Mouse (Mus musculus) adrenal gland, postnatal 0 days (tissue): ENCODE data around the gene Slc47a2. TPM values are rescaled to one million over a fixed set of nuclear protein-coding genes. Genes with fewer than 3 reads are reported as not detected.

ENCODE experiments used
- polyA plus RNA-seq: library from polyadenylated mRNA; unstranded; fragments of >200 nt; fragmentation: Nextera tagmentation; extraction: Ambion mirVana; gene quantifications from 2 replicates; pipeline ENCODE4 v1.2.1, GENCODE M21; 2015

Gene Slc47a2
- polyA plus RNA-seq, result 0.06 and 0.22 TPM in 2 replicates

DNA sequence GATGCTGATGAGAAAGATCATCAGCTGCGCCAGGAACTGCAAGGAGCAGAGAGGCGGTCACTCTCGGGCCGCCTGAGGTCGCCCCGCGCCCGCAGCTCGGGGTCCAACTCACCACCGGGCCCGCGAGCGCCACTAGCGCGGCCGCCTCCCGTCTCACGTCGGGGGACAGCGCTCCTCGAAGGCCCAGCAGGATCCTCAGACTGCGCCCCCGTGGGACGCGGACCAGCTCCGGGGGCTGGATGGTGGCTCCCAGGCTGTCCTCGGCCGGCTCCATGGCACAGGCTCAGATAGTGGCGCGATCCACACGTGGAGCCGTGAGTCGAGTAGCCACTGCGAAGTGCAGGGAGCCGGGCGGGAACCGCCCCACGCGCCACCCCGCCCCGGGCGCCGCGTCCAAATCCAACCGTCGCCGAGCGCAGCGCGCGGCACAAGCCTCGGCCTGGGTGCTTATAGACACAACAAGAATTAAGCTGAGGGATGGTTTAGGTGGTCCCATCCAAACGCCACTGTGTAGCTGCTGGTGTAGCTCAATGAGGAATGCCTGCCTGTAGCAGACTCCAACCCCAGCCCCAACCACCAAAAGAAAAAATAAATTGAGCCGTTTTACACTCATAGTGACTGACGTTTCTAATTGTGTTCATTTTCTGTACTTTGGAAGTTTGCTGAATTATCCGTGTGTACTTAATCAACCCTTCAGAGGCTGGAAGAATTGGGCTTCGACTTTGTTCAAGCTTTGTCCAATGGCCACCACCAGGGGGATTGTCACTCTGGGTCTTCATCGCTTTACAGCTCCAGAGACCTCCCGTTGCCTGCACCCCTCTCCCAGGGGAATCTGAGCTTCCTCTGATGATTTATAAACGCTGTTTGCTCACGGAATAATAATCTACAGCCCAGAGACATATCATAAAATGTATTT is at the start of gene Slc47a2:
Gene Slc47a2 (minus strand): TSS at position 356 of the 916 bp plus-strand sequence.

DNA sequence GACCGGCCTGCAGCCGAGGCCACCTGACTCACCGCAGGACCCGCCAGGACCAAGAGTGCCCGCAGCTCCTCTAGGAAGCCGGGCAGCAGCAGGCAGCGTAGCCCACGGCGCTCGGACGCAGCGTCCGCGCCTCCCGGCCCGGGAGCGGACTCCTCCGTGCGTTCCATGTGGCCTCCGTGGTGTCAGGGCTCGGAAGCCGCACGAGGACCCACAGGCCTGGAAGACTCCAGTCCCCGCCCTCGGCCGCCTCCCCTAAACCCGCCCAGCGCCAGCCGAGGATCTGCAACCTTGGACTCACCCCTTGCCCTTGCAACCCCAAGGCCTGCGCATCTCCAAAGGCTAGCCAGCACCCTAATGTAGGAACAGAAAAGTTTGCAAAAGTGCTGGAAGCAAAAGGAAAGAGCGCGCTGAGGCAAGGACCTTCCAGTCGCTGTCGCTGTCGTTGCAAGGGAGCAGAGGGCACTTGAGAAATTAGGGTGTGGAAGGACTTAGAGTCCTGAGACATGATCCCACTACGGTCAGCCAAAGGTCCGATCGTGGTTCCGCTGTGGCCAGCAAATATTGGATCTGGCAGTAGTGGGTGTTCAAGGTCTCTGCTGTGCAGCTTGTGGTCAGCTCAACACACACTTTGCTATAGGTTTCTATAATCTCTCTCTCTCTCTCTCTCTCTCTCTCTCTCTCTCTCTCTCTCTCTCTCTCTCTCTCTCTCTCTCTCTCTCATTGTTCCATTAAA is 35.4 kb upstream of the Slc47a2 start, which contains the start of gene Slc47a1:
Gene Slc47a1 (minus strand): TSS at position 465 of the 733 bp plus-strand sequence.

DNA sequence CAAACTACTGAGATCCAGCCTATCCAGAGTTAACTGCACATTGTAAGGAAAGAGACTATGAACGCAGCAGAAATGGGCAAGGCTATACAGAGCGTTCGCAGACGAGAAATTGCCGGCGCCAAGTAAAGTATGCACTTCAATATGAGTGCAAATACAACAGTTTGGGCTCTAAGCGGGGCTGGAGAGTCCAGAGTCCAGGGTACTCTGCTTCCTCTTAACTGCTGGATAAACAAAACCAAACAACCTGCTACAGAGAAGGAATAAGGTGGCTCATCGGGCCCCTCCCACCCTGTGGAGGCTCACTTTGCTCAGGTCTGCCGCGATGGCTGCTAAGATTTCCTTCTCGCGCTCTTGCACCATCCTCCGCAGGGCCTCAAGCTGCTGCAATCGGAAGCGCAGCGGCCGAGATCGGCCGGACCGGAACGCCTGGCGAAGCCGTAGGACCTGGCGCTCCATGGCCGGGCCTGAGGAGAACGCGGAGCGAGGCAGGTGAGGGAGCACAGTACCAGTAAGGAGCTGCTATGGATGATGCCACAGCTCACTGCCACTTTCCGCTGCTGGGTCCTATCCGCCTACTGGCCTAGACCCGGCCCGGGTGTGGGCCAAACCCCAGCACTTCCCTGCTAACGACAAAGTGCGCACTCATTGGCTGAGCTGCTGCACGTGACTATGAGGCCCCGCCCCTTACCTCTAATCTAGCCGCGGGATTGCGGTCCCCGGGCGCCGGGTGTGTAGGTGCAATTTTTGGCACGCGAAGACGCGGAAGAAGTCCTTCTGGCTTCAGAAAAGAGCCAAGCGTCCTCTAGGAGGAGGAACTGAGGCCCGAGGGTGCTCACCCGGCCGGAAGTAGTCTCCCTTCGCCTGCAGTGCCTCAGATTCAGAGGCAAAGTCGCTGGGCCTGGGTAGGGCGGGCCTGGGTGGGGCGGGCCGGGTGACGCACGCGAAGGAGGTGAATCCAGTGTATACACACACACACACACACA is 75.8 kb downstream of the Slc47a2 start, which contains the start of gene Aldh3a2:
Gene Aldh3a2 (minus strand): TSS at position 914 of the 983 bp plus-strand sequence.

Other genes starting within 250 kb of the Slc47a2 start
- gene Tnfrsf13b, start 216.1 kb downstream of the Slc47a2 start, polyA plus RNA-seq, result 1.8 and 2.5 TPM in 2 replicates
- gene Usp22, start 167.8 kb downstream of the Slc47a2 start, polyA plus RNA-seq, result 62.4 and 68.1 TPM in 2 replicates
- gene Aldh3a1, start 135.3 kb downstream of the Slc47a2 start, polyA plus RNA-seq, result 0.25 TPM in 2 replicates
- gene Aldh3a2, start 75.4 kb downstream of the Slc47a2 start, polyA plus RNA-seq, result 36.4 and 39.2 TPM in 2 replicates
- 1.5 and 1.6 TPM in 2 replicates for gene Slc47a1, start 35.5 kb upstream of the Slc47a2 start, polyA plus RNA-seq
- gene Rnf112, start 111.3 kb upstream of the Slc47a2 start, polyA plus RNA-seq, result 2.0 and 2.8 TPM in 2 replicates
- gene Mfap4, start 142.6 kb upstream of the Slc47a2 start, polyA plus RNA-seq, result 73.5 and 86.8 TPM in 2 replicates
- 20.2 and 21.6 TPM in 2 replicates for gene Mapk7, start 151.5 kb upstream of the Slc47a2 start, polyA plus RNA-seq
- 17.8 and 29.3 TPM in 2 replicates for gene B9d1, start 162.3 kb upstream of the Slc47a2 start, polyA plus RNA-seq
- 15.8 and 19.0 TPM in 2 replicates for gene Epn2, start 236.8 kb upstream of the Slc47a2 start, polyA plus RNA-seq